Comparison of ENCODE assay signal across 8 mouse cellular contexts in the genomic region with DNA sequence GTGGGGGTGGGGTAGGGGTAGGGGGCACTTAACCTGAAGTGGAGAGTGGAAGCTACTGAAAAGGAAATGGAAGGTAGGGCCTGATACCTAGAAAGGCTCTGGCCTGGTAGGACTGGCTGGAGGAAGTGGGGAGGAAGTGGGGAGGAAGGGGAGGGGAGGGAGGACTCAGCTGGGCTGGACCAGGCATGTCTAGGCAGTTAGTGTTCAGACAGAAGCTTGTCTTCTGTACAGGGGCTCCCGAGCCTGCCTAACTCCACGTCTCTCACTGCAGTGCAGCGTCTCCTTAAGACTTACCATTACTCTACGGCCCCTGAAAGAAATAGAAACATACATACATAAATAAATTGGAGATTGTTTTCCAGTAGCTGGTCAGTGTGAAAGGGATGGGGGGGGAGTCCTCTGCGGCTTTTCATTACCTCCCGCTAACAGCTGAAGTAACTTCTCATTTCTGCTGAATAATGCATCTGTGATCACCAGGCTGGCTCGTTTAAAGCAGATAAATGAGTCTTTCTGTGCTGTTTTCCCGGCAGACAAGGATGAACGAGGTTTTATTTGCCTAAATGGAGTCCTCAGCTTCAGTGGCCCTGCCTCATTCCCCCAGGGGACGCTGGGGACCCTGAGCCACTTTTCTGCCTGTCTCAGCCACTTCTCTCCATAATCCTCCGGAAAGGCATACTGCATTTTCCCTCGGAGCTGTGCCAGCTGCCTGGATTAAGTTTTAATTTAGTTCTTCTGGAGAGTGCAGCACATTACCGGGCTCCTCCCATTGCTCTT. TPM values are rescaled to one million over a fixed set of nuclear protein-coding genes. Genes with fewer than 3 reads are reported as not detected.
A peak's percentile ranks its signal among the peaks of the same experiment; 100 is the strongest.
DNase-seq lines count a peak whose midpoint lies in the region; ATAC-seq and TF ChIP-seq lines count a peak whose summit lies in the region.

No protein-coding gene starts in this region.

- H3K9ac ChIP-seq in kidney, postnatal 0 days (ENCODE audit: low read depth, low read length) = no peak overlapping the region
- no peak overlapping the region for H3K9ac ChIP-seq in midbrain, postnatal 0 days (replicated peaks; ENCODE audit: low read length, poor library complexity, severe bottlenecking)

- DNase-seq in left cerebral cortex, postnatal 25 days (ENCODE audit: low spot score in 2 of 2) = peak; percentile 14 to 49
- no peak for DNase-seq in left cerebral cortex, adult 11 months (ENCODE audit: low spot score)
- DNase-seq in forebrain, embryonic 10.5 days (ENCODE audit: extremely low spot score, low spot score) = no peak
- peak; percentile 34 for DNase-seq in kidney, postnatal 0 days (ENCODE audit: low spot score)
- DNase-seq in midbrain, postnatal 0 days (ENCODE audit: low spot score) = peak; percentile 52
- no peak for DNase-seq in T-cell, adult 2 months (ENCODE audit: low spot score)
- DNase-seq in natural killer cell, adult 2 months (ENCODE audit: low spot score in 2 of 2) = no peak
- DNase-seq in adipocyte (ENCODE audit: low spot score) = no peak

- intact Hi-C loops in left cerebral cortex, postnatal 25 days (cut with DNase I) = no loop called here

- peaks cover 14% of the 10 kb centered on the region; the same call in 1 of the 2 replicates for H3K27me3 ChIP-seq in forebrain, embryonic 10.5 days (ENCODE audit: poor library complexity, severe bottlenecking)
- no peaks in the 10 kb centered on the region for H3K27me3 ChIP-seq in kidney, postnatal 0 days (ENCODE audit: insufficient read depth, low read length)
- H3K27me3 ChIP-seq in midbrain, postnatal 0 days (ENCODE audit: insufficient read depth, low read length) = no peaks in the 10 kb centered on the region

- H3K4me1 ChIP-seq in forebrain, embryonic 10.5 days = peaks cover 54% of the 10 kb centered on the region
- H3K4me1 ChIP-seq in kidney, postnatal 0 days (replicated peaks; ENCODE audit: insufficient read depth, low read length) = 0 out of 2 replicates have a peak, but pooled peaks cover 2% of the 10 kb centered on the region
- 0 out of 2 replicates have a peak, but pooled peaks cover 3% of the 10 kb centered on the region for H3K4me1 ChIP-seq in midbrain, postnatal 0 days (ENCODE audit: insufficient read depth, low read length)

- no peaks in the 10 kb centered on the region for H3K9me3 ChIP-seq in forebrain, embryonic 10.5 days
- no peaks in the 10 kb centered on the region for H3K9me3 ChIP-seq in kidney, postnatal 0 days (replicated peaks; ENCODE audit: low read length)
- no peaks in the 10 kb centered on the region for H3K9me3 ChIP-seq in midbrain, postnatal 0 days (ENCODE audit: low read length)

- whole genome bisulfite sequencing in forebrain, embryonic 10.5 days = 33% methylated on average over 13 of the region's 13 CpGs
- 25% methylated on average over 13 of the region's 13 CpGs for WGBS in kidney, postnatal 0 days
- WGBS in midbrain, postnatal 0 days = 11% methylated on average over 13 of the region's 13 CpGs

- H3K36me3 ChIP-seq in forebrain, embryonic 10.5 days (replicated peaks) = no peaks in the 10 kb centered on the region
- H3K36me3 ChIP-seq in kidney, postnatal 0 days (ENCODE audit: insufficient read depth, low read length) = no peaks in the 10 kb centered on the region
- no peaks in the 10 kb centered on the region for H3K36me3 ChIP-seq in midbrain, postnatal 0 days (ENCODE audit: insufficient read depth, low read length)

- H3K4me3 ChIP-seq in forebrain, embryonic 10.5 days = peak overlapping the region; percentile 22; the same call in 1 of the 2 replicates
- no peak overlapping the region for H3K4me3 ChIP-seq in kidney, postnatal 0 days (replicated peaks; ENCODE audit: low read depth, low read length)
- H3K4me3 ChIP-seq in midbrain, postnatal 0 days (ENCODE audit: low read depth, low read length) = no peak overlapping the region

- H3K4me2 ChIP-seq in kidney, postnatal 0 days (ENCODE audit: low read length) = 0 out of 2 replicates have a peak overlapping the region, but pooled peaks have one; percentile 4
- no peak overlapping the region for H3K4me2 ChIP-seq in midbrain, postnatal 0 days (ENCODE audit: low read depth, low read length, poor library complexity, severe bottlenecking)

- no peak for ATAC-seq in kidney, postnatal 0 days (replicated peaks; ENCODE audit: low FRiP score, low read depth)
- no peak for ATAC-seq in midbrain, postnatal 0 days (ENCODE audit: low FRiP score)

- TF ChIP-seq CTCF in kidney, postnatal 0 days (IDR thresholded peaks at IDR 0.05; ENCODE audit: low read depth) = no peak
- no peak for TF ChIP-seq CTCF in midbrain, postnatal 0 days (IDR thresholded peaks at IDR 0.05)

- H3K27ac ChIP-seq in forebrain, embryonic 10.5 days = peak overlapping the region; percentile 72
- H3K27ac ChIP-seq in kidney, postnatal 0 days = no peak overlapping the region
- H3K27ac ChIP-seq in midbrain, postnatal 0 days (ENCODE audit: low read depth, low read length) = no peak overlapping the region

RNA-seq across cellular contexts. Expression of gene Bfsp2, which starts 6.1 kb away (rescaled TPM):
- total RNA-seq in left cerebral cortex, postnatal 25 days (2021) = 1 to 10 TPM; 4.3 to 5.5 TPM
- 0.59 and 0.79 TPM in 2 replicates for polyA plus RNA-seq in forebrain, embryonic 10.5 days (2016; fragmentation: Nextera tagmentation; extraction: Ambion mirVana)
- 0.61 and 0.96 TPM in 2 replicates for polyA plus RNA-seq in kidney, postnatal 0 days (2015; fragmentation: Nextera tagmentation; extraction: Ambion mirVana)
- 1.2 and 1.8 TPM in 2 replicates for total RNA-seq in midbrain, postnatal 0 days (2014; rRNA removed)
- 3.0 and 3.3 TPM in 2 replicates for polyA plus RNA-seq in midbrain, postnatal 0 days (2015; fragmentation: Nextera tagmentation; extraction: Ambion mirVana)

Comparison
In these comparisons a context has a peak if more than half of its experiments do, and no peak if none do; other contexts are left out.
1. DNase-seq: peak in left cerebral cortex, postnatal 25 days (2 of 2), kidney, postnatal 0 days (single experiment) and midbrain, postnatal 0 days (single experiment); none in left cerebral cortex, adult 11 months (single experiment), forebrain, embryonic 10.5 days (single experiment), T-cell, adult 2 months (single experiment), natural killer cell, adult 2 months (0 of 2) and adipocyte (single experiment).